33 mouse cellular contexts compared by ENCODE assay signal in genomic region chr8:95015866-95016265, GRCm38 (mm10). TPM values are rescaled to one million over a fixed set of nuclear protein-coding genes. Genes with fewer than 3 reads are reported as not detected.
DNase-seq lines count a peak whose midpoint lies in the region; ATAC-seq and TF ChIP-seq lines count a peak whose summit lies in the region.
"Had no signal": no experiment of that assay in that cellular context is flagged by ENCODE, and none has a peak within 500 bp of the region (broad histone marks: within the 10 kb centered on the region; RNA-seq: fewer than 3 reads in every experiment).

No protein-coding gene starts in this region.

- no peak overlapping the region for H3K4me3 ChIP-seq in liver, adult 2 months (ENCODE audit: insufficient read depth, low read depth, low read length)
- no peak overlapping the region for H3K4me3 ChIP-seq in liver, embryonic 12.5 days
- no peak overlapping the region for H3K4me3 ChIP-seq in midbrain, embryonic 13.5 days (replicated peaks)
- H3K4me3 ChIP-seq in midbrain, embryonic 10.5 days, result no peak overlapping the region
- H3K4me3 ChIP-seq: forebrain, embryonic 15.5 days; heart, adult 2 months; heart, embryonic 12.5 days; layer of hippocampus, adult 2 months; left cerebral cortex, adult 2 months; limb, embryonic 12.5 days; neural tube, embryonic 15.5 days had no signal

- DNase-seq in heart, adult 11 months, result peak; percentile 92
- no peak for DNase-seq in heart, postnatal 4 days
- no peak for DNase-seq in liver, adult 2 months (ENCODE audit: extremely low read depth, low read depth, low spot score)
- no peak for DNase-seq in midbrain, embryonic 10.5 days (ENCODE audit: low spot score)
- DNase-seq in right cerebral cortex, postnatal 25 days, result no peak
- DNase-seq: adrenal gland, postnatal 14 days; cerebellum, adult 11 months; cerebellum, adult 9-10 months; cerebellum, postnatal 36 days; gastrocnemius, postnatal 36 days; heart, adult 2 months; kidney, adult 11 months; kidney, postnatal 25 days; lung, postnatal 4 days; spleen, adult 18-20 months; thymus, adult 18-20 months; thymus, postnatal 25 days had no signal

- H3K79me2 ChIP-seq in liver, adult 2 months (ENCODE audit: control insufficient read depth, insufficient read depth, low read length), result no peaks in the 10 kb centered on the region

- TF ChIP-seq CTCF in liver, adult 2 months (IDR thresholded peaks at IDR 0.05; ENCODE audit: low read depth, low read length), result no peak

- H3K4me2 ChIP-seq in liver, embryonic 12.5 days, result no peak overlapping the region
- no peak overlapping the region for H3K4me2 ChIP-seq in midbrain, embryonic 13.5 days (replicated peaks)
- H3K4me2 ChIP-seq: forebrain, embryonic 15.5 days; heart, embryonic 12.5 days; limb, embryonic 12.5 days; neural tube, embryonic 15.5 days had no signal

- no peaks in the 10 kb centered on the region for H3K36me3 ChIP-seq in liver, adult 2 months (ENCODE audit: control insufficient read depth, insufficient read depth, low read length)
- H3K36me3 ChIP-seq in liver, embryonic 12.5 days, result peaks cover 50% of the 10 kb centered on the region
- peaks cover 51% of the 10 kb centered on the region for H3K36me3 ChIP-seq in midbrain, embryonic 13.5 days
- peaks cover 57% of the 10 kb centered on the region for H3K36me3 ChIP-seq in midbrain, embryonic 10.5 days
- H3K36me3 ChIP-seq: heart, embryonic 12.5 days; limb, embryonic 12.5 days had no signal

- H3K4me1 ChIP-seq in liver, adult 2 months (ENCODE audit: control insufficient read depth, insufficient read depth, low read length), result no peaks in the 10 kb centered on the region
- H3K4me1 ChIP-seq in liver, embryonic 12.5 days, result peaks cover 23% of the 10 kb centered on the region
- H3K4me1 ChIP-seq in midbrain, embryonic 13.5 days (replicated peaks), result 0 out of 2 replicates have a peak, but pooled peaks cover 2% of the 10 kb centered on the region
- H3K4me1 ChIP-seq in midbrain, embryonic 10.5 days, result peaks cover 13% of the 10 kb centered on the region; the same call in 1 of the 2 replicates
- H3K4me1 ChIP-seq: forebrain, embryonic 15.5 days; limb, embryonic 12.5 days had no signal

- 79% methylated on average over 4 of the region's 4 CpGs for WGBS in liver, adult 2 months
- WGBS in liver, embryonic 12.5 days (ENCODE audit: insufficient replicate concordance), result 53% methylated on average over 4 of the region's 4 CpGs
- WGBS in midbrain, embryonic 13.5 days, result 84% methylated on average over 4 of the region's 4 CpGs
- 90% methylated on average over 4 of the region's 4 CpGs for WGBS in midbrain, embryonic 10.5 days

- no peaks in the 10 kb centered on the region for H3K27me3 ChIP-seq in liver, adult 2 months (ENCODE audit: control insufficient read depth, insufficient read depth, low read length)
- H3K27me3 ChIP-seq in liver, embryonic 12.5 days (replicated peaks), result no peaks in the 10 kb centered on the region
- no peaks in the 10 kb centered on the region for H3K27me3 ChIP-seq in midbrain, embryonic 13.5 days
- H3K27me3 ChIP-seq in midbrain, embryonic 10.5 days (ENCODE audit: low read depth, poor library complexity, severe bottlenecking), result no peaks in the 10 kb centered on the region
- H3K27me3 ChIP-seq: forebrain, embryonic 15.5 days; heart, embryonic 12.5 days; limb, embryonic 12.5 days; megakaryocyte, embryonic 14.5 days; neural tube, embryonic 15.5 days had no signal

- no peak for ATAC-seq in liver, embryonic 12.5 days
- ATAC-seq in midbrain, embryonic 13.5 days, result no peak
- ATAC-seq: CD4-positive, CD25-positive, alpha-beta regulatory T cell, adult 4 months; forebrain, embryonic 15.5 days; inflammation-experienced regulatory T-cells, adult 6 months had no signal

- no peak overlapping the region for H3K9ac ChIP-seq in liver, adult 2 months (ENCODE audit: low read depth, low read length)
- H3K9ac ChIP-seq in liver, embryonic 12.5 days, result no peak overlapping the region
- H3K9ac ChIP-seq in midbrain, embryonic 13.5 days (replicated peaks), result no peak overlapping the region
- H3K9ac ChIP-seq: forebrain, embryonic 15.5 days; heart, embryonic 12.5 days; limb, embryonic 12.5 days; liver, embryonic 14.5 days; neural tube, embryonic 15.5 days had no signal

- TF ChIP-seq POLR2A in liver, adult 2 months (IDR thresholded peaks at IDR 0.05; ENCODE audit: extremely low read depth, insufficient read depth, low read length), result no peak

- peak overlapping the region; percentile 49 for H3K27ac ChIP-seq in liver, adult 2 months (replicated peaks; ENCODE audit: insufficient read depth, low read depth, low read length)
- H3K27ac ChIP-seq in liver, embryonic 12.5 days, result no peak overlapping the region
- H3K27ac ChIP-seq in midbrain, embryonic 13.5 days, result peak overlapping the region; percentile 58
- H3K27ac ChIP-seq in midbrain, embryonic 10.5 days (replicated peaks), result no peak overlapping the region
- H3K27ac ChIP-seq: forebrain, embryonic 15.5 days; heart, adult 2 months; layer of hippocampus, adult 2 months; left cerebral cortex, adult 2 months; limb, embryonic 12.5 days; liver, embryonic 14.5 days had no signal

- H3K9me3 ChIP-seq in liver, embryonic 12.5 days (replicated peaks), result no peaks in the 10 kb centered on the region
- H3K9me3 ChIP-seq in midbrain, embryonic 13.5 days, result no peaks in the 10 kb centered on the region
- no peaks in the 10 kb centered on the region for H3K9me3 ChIP-seq in midbrain, embryonic 10.5 days (replicated peaks)
- H3K9me3 ChIP-seq: forebrain, embryonic 15.5 days; heart, embryonic 12.5 days; limb, embryonic 12.5 days; megakaryocyte, embryonic 14.5 days; neural tube, embryonic 15.5 days had no signal

RNA-seq across cellular contexts. Expression of gene Adgrg3, which starts 1.6 kb away (rescaled TPM):
- total RNA-seq in heart, postnatal 4 days (2021), result 1 to 10 TPM; 3.3 to 3.8 TPM
- 3.0 and 5.0 TPM in 2 replicates for total RNA-seq in liver, adult 2 months (2014; rRNA removed)
- polyA plus RNA-seq in liver, adult 2 months (2012; rRNA removed), result 4.4 and 8.5 TPM in 2 replicates
- polyA plus RNA-seq in liver, embryonic 12.5 days (2016; fragmentation: Nextera tagmentation; extraction: Ambion mirVana), result 7.9 and 8.7 TPM in 2 replicates
- polyA plus RNA-seq in midbrain, embryonic 13.5 days (2015; fragmentation: Nextera tagmentation; extraction: Ambion mirVana), result 0.96 and 1.3 TPM in 2 replicates
- 3.8 and 3.9 TPM in 2 replicates for polyA plus RNA-seq in midbrain, embryonic 10.5 days (2016; fragmentation: Nextera tagmentation; extraction: Ambion mirVana)

RNA-seq across cellular contexts. Expression of gene Drc7, which starts 39.0 kb away (rescaled TPM):
- not detected for total RNA-seq in heart, postnatal 4 days (2021)
- not detected in 2 replicates for total RNA-seq in liver, adult 2 months (2014; rRNA removed)
- polyA plus RNA-seq in liver, adult 2 months (2012; rRNA removed), result not detected in 2 replicates
- polyA plus RNA-seq in liver, embryonic 12.5 days (2016; fragmentation: Nextera tagmentation; extraction: Ambion mirVana), result 0.14 and 0.37 TPM in 2 replicates
- polyA plus RNA-seq in midbrain, embryonic 13.5 days (2015; fragmentation: Nextera tagmentation; extraction: Ambion mirVana), result 0.24 and 0.58 TPM in 2 replicates
- 0.11 and 0.14 TPM in 2 replicates for polyA plus RNA-seq in midbrain, embryonic 10.5 days (2016; fragmentation: Nextera tagmentation; extraction: Ambion mirVana)
- total RNA-seq: adrenal gland, postnatal 14 days; gastrocnemius, adult 18-20 months; gastrocnemius, postnatal 36 days; heart, adult 2 months had no signal
- polyA plus RNA-seq: CD4-positive, CD25-positive, alpha-beta regulatory T cell, adult 4 months; embryonic facial prominence, embryonic 11.5 days; heart, embryonic 12.5 days; heart, postnatal 0 days; inflammation-experienced regulatory T-cells, adult 6 months; kidney, embryonic 14.5 days; limb, embryonic 12.5 days had no signal

RNA-seq across cellular contexts. Expression of gene Adgrg1, which starts 41.3 kb away (rescaled TPM):
- total RNA-seq in heart, postnatal 4 days (2021), result 10 to 100 TPM; 22.7 to 25.6 TPM
- total RNA-seq in liver, adult 2 months (2014; rRNA removed), result 0.55 and 2.3 TPM in 2 replicates
- 3.0 and 4.2 TPM in 2 replicates for polyA plus RNA-seq in liver, adult 2 months (2012; rRNA removed)
- polyA plus RNA-seq in liver, embryonic 12.5 days (2016; fragmentation: Nextera tagmentation; extraction: Ambion mirVana), result 78.5 and 80.9 TPM in 2 replicates
- polyA plus RNA-seq in midbrain, embryonic 13.5 days (2015; fragmentation: Nextera tagmentation; extraction: Ambion mirVana), result 189 and 212 TPM in 2 replicates
- polyA plus RNA-seq in midbrain, embryonic 10.5 days (2016; fragmentation: Nextera tagmentation; extraction: Ambion mirVana), result 116 and 163 TPM in 2 replicates

Comparison
In these comparisons a context has a peak if more than half of its experiments do, and no peak if none do; other contexts are left out.
1. H3K27ac ChIP-seq: peak in liver, adult 2 months (single experiment) and midbrain, embryonic 13.5 days (single experiment); none in liver, embryonic 12.5 days (single experiment) and midbrain, embryonic 10.5 days (single experiment).
2. RNA of gene Adgrg1, which starts 41.3 kb away (polyA plus RNA-seq): 189 to 212 TPM in midbrain, embryonic 13.5 days, 116 to 163 TPM in midbrain, embryonic 10.5 days and 78.5 to 80.9 TPM in liver, embryonic 12.5 days; 3.0 to 4.2 TPM in liver, adult 2 months; every median in the first group is over 10 times any median in the second.